Mouse (Mus musculus) small intestine, adult 2 months (tissue): ENCODE measurements around the gene Pmepa1. TPM values are rescaled to one million over a fixed set of nuclear protein-coding genes. Genes with fewer than 3 reads are reported as not detected.
A peak's percentile ranks its signal among the peaks of the same experiment; 100 is the strongest.

ENCODE experiments used
- H3K27ac ChIP-seq: fragments of 200-500 bp; 2 replicates; pipeline ENCODE4 v1.5.1; 2012; ENCODE audit warnings: low read depth, low read length, control low read depth, inconsistent platforms; ENCODE audit not compliant: insufficient read depth
- H3K27me3 ChIP-seq: fragments of 200-500 bp; 2 replicates; pipeline ENCODE4 v1.6.1; 2012; ENCODE audit warnings: mild to moderate bottlenecking, moderate library complexity, low read length, inconsistent platforms; ENCODE audit not compliant: control insufficient read depth, insufficient read depth
- H3K36me3 ChIP-seq: fragments of 200-500 bp; 2 replicates; pipeline ENCODE4 v1.6.1; 2012; ENCODE audit warnings: mild to moderate bottlenecking, low read length, control low read depth, inconsistent platforms; ENCODE audit not compliant: control insufficient read depth, insufficient read depth
- H3K4me1 ChIP-seq: fragments of 200-500 bp; 2 replicates; pipeline ENCODE4 v1.6.1; 2012; ENCODE audit warnings: low read length, inconsistent platforms, mixed read lengths; ENCODE audit not compliant: control insufficient read depth, insufficient read depth, insufficient read length
- H3K4me3 ChIP-seq: fragments of 200-500 bp; 2 replicates; pipeline ENCODE4 v1.5.1; 2012; ENCODE audit warnings: low read depth, mild to moderate bottlenecking, control low read depth, inconsistent platforms, low read length, moderate library complexity
- CTCF ChIP-seq: fragments of 200-500 bp; IDR thresholded peaks from 2 replicates; pipeline ENCODE4 v1.5.1; 2012; ENCODE audit warnings: low read depth, mild to moderate bottlenecking, control low read depth, inconsistent platforms, low read length, moderate library complexity, mixed read lengths; ENCODE audit not compliant: insufficient replicate concordance, insufficient read length; ENCODE audit errors: extremely low read depth
- POLR2A ChIP-seq: fragments of 200-500 bp; IDR thresholded peaks from 2 replicates; pipeline ENCODE4 v1.6.1; 2012; ENCODE audit warnings: low read depth, mild to moderate bottlenecking, control low read depth, inconsistent platforms, low read length, moderate library complexity
- WGBS: fragments of 180-500 bp; shearing (Covaris S2); methylation state at CpG from one replicate; pipeline ENCODE4 v1.1.7; 2018; 5-methylcytosine and 5-hydroxymethylcytosine counted together
- polyA plus RNA-seq: library from polyadenylated mRNA; depleted of rRNA; stranded (reverse); fragments of >200 nt; gene quantifications from 2 replicates; pipeline ENCODE4 v1.2.3, GENCODE M21; 2012

The Pmepa1 gene
- polyA plus RNA-seq, 1 experiment: 93.7 TPM

- no peaks in the 10 kb centered on the region for H3K27me3 ChIP-seq
- H3K27ac ChIP-seq: peak overlapping the region; percentile 18; the same call in 1 of the 2 replicates
- 13% methylated on average over 12 of the region's 12 CpGs for WGBS
- no peaks in the 10 kb centered on the region; the same call in 1 of the 2 replicates for H3K4me1 ChIP-seq
- no peaks in the 10 kb centered on the region for H3K36me3 ChIP-seq
- peak overlapping the region; percentile 77 for H3K4me3 ChIP-seq
- no peak for TF ChIP-seq POLR2A
- TF ChIP-seq CTCF: no peak
Observed at GRCm38 (mm10) chr2:173276859-173277258, 526 bp upstream of the Pmepa1 start.

GRCm38 (mm10) chr2:173275343-173276201 is 761 bp downstream of the Pmepa1 start:
- H3K4me3 ChIP-seq: peak overlapping the region; percentile 82
- peaks cover 3% of the 10 kb centered on the region for H3K4me1 ChIP-seq
- H3K36me3 ChIP-seq: no peaks in the 10 kb centered on the region
- peak overlapping the region; percentile 59 for H3K27ac ChIP-seq
- TF ChIP-seq CTCF (no peak), POLR2A (no peak)
- H3K27me3 ChIP-seq: no peaks in the 10 kb centered on the region
- WGBS: 1% methylated on average over 92 of the region's 93 CpGs

DNA sequence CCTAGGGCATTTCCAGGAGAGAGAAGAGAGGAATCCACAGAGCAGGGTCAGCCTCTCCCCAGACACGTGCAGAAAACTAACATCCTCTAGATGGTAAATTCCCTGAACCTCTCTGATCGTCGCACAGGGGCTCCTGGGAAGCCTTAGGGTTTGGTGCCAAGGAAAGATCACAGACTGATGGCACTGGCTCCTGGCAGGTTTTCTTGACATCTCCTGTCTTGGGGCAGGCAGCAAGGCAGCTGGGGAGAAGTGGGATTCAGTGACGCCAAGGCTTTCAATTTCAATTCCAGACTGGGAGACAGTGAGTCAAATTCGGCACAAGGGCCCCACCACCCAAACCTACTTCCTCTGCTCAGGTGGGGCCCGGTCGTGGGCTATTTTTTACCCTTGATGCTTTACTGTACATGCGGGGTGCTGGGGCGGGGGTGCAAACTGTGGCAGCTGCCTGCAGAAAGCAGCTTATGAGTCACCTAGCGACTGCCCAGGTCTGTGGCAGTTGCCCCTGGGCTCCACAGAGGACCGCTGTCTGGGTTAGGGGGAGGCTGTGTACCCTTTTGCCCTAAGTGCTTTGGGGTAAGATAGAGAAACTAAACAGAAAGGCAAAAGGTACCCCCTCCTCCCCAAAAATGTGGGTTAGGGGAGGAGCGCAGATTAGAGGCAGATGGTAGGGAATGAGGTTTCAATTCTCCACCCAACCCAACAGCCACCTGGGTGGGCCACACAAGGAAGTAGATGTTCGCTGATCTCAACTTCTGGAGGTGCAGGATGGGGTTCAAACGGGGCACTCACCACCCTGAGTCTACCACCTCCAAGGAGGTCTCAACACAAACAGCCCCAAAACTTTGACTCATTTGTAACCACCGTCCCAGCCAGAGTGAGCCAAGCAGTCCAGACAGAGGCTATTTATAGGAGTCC is 1.6 kb downstream of the Pmepa1 start:
- H3K4me3 ChIP-seq: peak overlapping the region; percentile 82
- H3K27ac ChIP-seq: peak overlapping the region; percentile 59
- 30% methylated on average over 15 of the region's 15 CpGs for WGBS
- TF ChIP-seq POLR2A: no peak; the same call in 1 of the 2 replicates
- no peak for TF ChIP-seq CTCF
- peaks cover 8% of the 10 kb centered on the region for H3K4me1 ChIP-seq
- no peaks in the 10 kb centered on the region for H3K36me3 ChIP-seq
- no peaks in the 10 kb centered on the region for H3K27me3 ChIP-seq

GRCm38 (mm10) chr2:173273885-173274284 is 2.4 kb downstream of the Pmepa1 start:
- no peaks in the 10 kb centered on the region for H3K27me3 ChIP-seq
- TF ChIP-seq CTCF (no peak), POLR2A (no peak)
- H3K4me1 ChIP-seq: peaks cover 8% of the 10 kb centered on the region
- H3K36me3 ChIP-seq: no peaks in the 10 kb centered on the region
- WGBS: 74% methylated on average over 4 of the region's 4 CpGs
- H3K4me3 ChIP-seq: no peak overlapping the region
- H3K27ac ChIP-seq: no peak overlapping the region

- TF ChIP-seq POLR2A: no peak
- TF ChIP-seq CTCF: no peak
- H3K36me3 ChIP-seq: no peaks in the 10 kb centered on the region
- WGBS: 75% methylated on average over 11 of the region's 11 CpGs
- no peak overlapping the region for H3K27ac ChIP-seq
- H3K27me3 ChIP-seq: no peaks in the 10 kb centered on the region
- H3K4me1 ChIP-seq: peaks cover 12% of the 10 kb centered on the region
- peak overlapping the region; percentile 22; the same call in 1 of the 2 replicates for H3K4me3 ChIP-seq
Observed at GRCm38 (mm10) chr2:173272354-173272900, 3.9 kb downstream of the Pmepa1 start.

DNA sequence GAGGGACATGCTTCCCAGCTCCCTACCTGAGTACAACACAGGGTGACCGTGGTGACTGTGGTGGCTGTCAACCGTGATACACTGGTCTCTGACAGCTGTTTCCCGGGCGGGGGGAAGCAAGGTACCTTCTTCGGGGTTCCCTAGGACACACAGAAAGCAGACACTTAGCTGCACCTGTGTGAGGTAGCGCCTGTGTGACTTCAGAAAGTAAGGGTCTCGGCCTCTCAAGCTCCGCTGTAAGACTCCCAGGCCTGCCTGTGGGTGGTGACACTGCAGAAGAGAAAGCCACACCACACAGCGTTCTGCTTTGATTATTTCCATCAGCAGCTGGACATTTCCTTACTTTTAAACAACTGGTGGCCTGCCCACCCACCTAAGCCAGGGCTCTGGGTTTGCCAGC is 4.8 kb downstream of the Pmepa1 start:
- Histone ChIP-seq H3K4me3 (no peak overlapping the region), H3K4me1 (peaks cover 20% of the 10 kb centered on the region), H3K36me3 (no peaks in the 10 kb centered on the region), H3K27ac (no peak overlapping the region), H3K27me3 (no peaks in the 10 kb centered on the region)
- TF ChIP-seq CTCF (no peak), POLR2A (no peak)
- 82% methylated on average over 9 of the region's 9 CpGs for WGBS
